Mouse (Mus musculus) C2C12 (cell line): ENCODE results near the gene Swsap1.

Experiments
- CEBPB ChIP-seq: IDR thresholded peaks from one replicate; pipeline ENCODE4 v1.6.1; 2011; ENCODE audit warnings: low read depth, mild to moderate bottlenecking, control low read depth, moderate library complexity
- CTCF ChIP-seq: IDR thresholded peaks from one replicate; pipeline ENCODE4 v1.5.1; 2011; ENCODE audit not compliant: control insufficient read depth, insufficient read depth, insufficient read length
- FOSL1 ChIP-seq: IDR thresholded peaks from one replicate; pipeline ENCODE4 v1.8.0; 2011; ENCODE audit warnings: mild to moderate bottlenecking, low read length; ENCODE audit not compliant: poor library complexity, insufficient read depth, severe bottlenecking
- MAX ChIP-seq: IDR thresholded peaks from one replicate; pipeline ENCODE4 v1.6.1; 2011; ENCODE audit warnings: mild to moderate bottlenecking, control low read depth
- MYOD1 ChIP-seq: IDR thresholded peaks from one replicate; pipeline ENCODE4 v1.6.1; 2011; ENCODE audit warnings: low read depth; ENCODE audit not compliant: control insufficient read depth, insufficient read length
- MYOG ChIP-seq: IDR thresholded peaks from one replicate; pipeline ENCODE4 v1.6.1; 2011; ENCODE audit not compliant: control insufficient read depth, insufficient read length; ENCODE audit errors: extremely low read depth
- USF1 ChIP-seq: IDR thresholded peaks from one replicate; pipeline ENCODE4 v1.6.1; 2011; ENCODE audit warnings: low read depth, mild to moderate bottlenecking, control low read depth, moderate library complexity

- TF ChIP-seq CTCF (no peak), USF1 (no peak), MAX (no peak), MYOD1 (no peak), MYOG (no peak), CEBPB (no peak), FOSL1 (no peak)
Measured at GRCm38 (mm10) chr9:21969304-21969703, 13.7 kb downstream of the Swsap1 start.
